In the genomic region with DNA sequence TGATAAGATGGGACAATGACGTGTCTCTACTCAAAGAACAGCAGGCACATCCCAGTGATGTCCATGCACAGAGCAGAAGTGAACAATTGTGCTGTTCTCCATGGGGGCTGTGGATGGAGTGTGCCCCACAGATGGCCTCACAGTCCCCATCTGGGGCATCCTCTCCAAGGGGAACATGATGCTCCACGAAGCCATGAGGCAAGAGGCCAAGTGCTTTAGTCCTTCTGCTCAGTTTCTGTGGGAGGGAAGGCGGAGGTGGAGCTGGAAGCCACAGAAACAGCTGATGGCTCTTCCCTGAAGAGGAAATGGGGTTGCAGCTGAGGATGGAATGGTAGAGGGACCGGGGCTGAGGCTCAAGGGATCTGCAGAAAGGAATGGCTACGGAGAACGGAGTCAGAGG, we compare ENCODE assay signal across 15 mouse cellular contexts.
DNase-seq lines count a peak whose midpoint lies in the region; ATAC-seq and TF ChIP-seq lines count a peak whose summit lies in the region.
"Had no signal": no experiment of that assay in that cellular context is flagged by ENCODE, and none has a peak within 500 bp of the region (broad histone marks: within the 10 kb centered on the region; RNA-seq: fewer than 3 reads in every experiment).

No protein-coding gene starts in this region.

- H3K4me2 ChIP-seq in neural tube, embryonic 15.5 days, result no peak overlapping the region
- H3K4me2 ChIP-seq: intestine, embryonic 15.5 days; liver, embryonic 12.5 days; midbrain, embryonic 15.5 days had no signal

- ATAC-seq in neural tube, embryonic 15.5 days (ENCODE audit: low FRiP score), result no peak
- ATAC-seq: intestine, embryonic 15.5 days; liver, embryonic 12.5 days; midbrain, embryonic 15.5 days had no signal

- no peaks in the 10 kb centered on the region for H3K9me3 ChIP-seq in neural tube, embryonic 15.5 days (replicated peaks)
- H3K9me3 ChIP-seq: intestine, embryonic 15.5 days; midbrain, embryonic 15.5 days had no signal

- no peaks in the 10 kb centered on the region for H3K36me3 ChIP-seq in thymus, adult 2 months (ENCODE audit: control insufficient read depth, insufficient read depth, low read length)
- no peaks in the 10 kb centered on the region for H3K36me3 ChIP-seq in neural tube, embryonic 15.5 days
- H3K36me3 ChIP-seq: intestine, embryonic 15.5 days; liver, embryonic 12.5 days; midbrain, embryonic 15.5 days had no signal

- peak; percentile 23 to 63 for DNase-seq in frontal cortex, adult 2 months (ENCODE audit: extremely low spot score in 1 of 2, low spot score in 1 of 2)
- DNase-seq in frontal cortex, postnatal 25 days (ENCODE audit: low spot score in 2 of 2), result no peak
- DNase-seq in brain, adult 2 months (ENCODE audit: low read depth, low spot score), result peak; percentile 95
- peak; percentile 75 to 79 for DNase-seq in cerebellum, postnatal 25 days
- DNase-seq in left cerebral cortex, adult 18-20 months (ENCODE audit: low spot score in 2 of 2), result peak; percentile 61 to 75
- no peak for DNase-seq in embryo, embryonic 11 days
- DNase-seq in thymus, adult 2 months, result no peak
- DNase-seq: heart, adult 2 months; heart, postnatal 36 days; lung, postnatal 36 days had no signal

- TF ChIP-seq POLR2A in thymus, adult 2 months (IDR thresholded peaks at IDR 0.05; ENCODE audit: control insufficient read depth, extremely low read depth, insufficient read depth, low read length, poor library complexity), result no peak

- no peaks in the 10 kb centered on the region for H3K27me3 ChIP-seq in thymus, adult 2 months (ENCODE audit: control insufficient read depth, insufficient read depth, low read length)
- no peaks in the 10 kb centered on the region for H3K27me3 ChIP-seq in neural tube, embryonic 15.5 days (replicated peaks)
- H3K27me3 ChIP-seq: intestine, embryonic 15.5 days; liver, embryonic 12.5 days; midbrain, embryonic 15.5 days had no signal

- no peak overlapping the region for H3K4me3 ChIP-seq in thymus, adult 2 months (ENCODE audit: control insufficient read depth, insufficient read depth, low read length)
- no peak overlapping the region for H3K4me3 ChIP-seq in neural tube, embryonic 15.5 days (replicated peaks)
- H3K4me3 ChIP-seq: heart, adult 2 months; intestine, embryonic 15.5 days; left cerebral cortex, adult 2 months; liver, embryonic 12.5 days; midbrain, embryonic 15.5 days had no signal

- no peak overlapping the region for H3K27ac ChIP-seq in thymus, adult 2 months (ENCODE audit: control insufficient read depth, insufficient read depth, low read length)
- H3K27ac ChIP-seq in neural tube, embryonic 15.5 days (replicated peaks), result no peak overlapping the region
- H3K27ac ChIP-seq: heart, adult 2 months; intestine, embryonic 15.5 days; left cerebral cortex, adult 2 months; liver, embryonic 12.5 days; midbrain, embryonic 15.5 days had no signal

- no peaks in the 10 kb centered on the region for H3K4me1 ChIP-seq in thymus, adult 2 months (replicated peaks; ENCODE audit: control insufficient read depth, insufficient read depth, low read length)
- no peaks in the 10 kb centered on the region for H3K4me1 ChIP-seq in neural tube, embryonic 15.5 days
- H3K4me1 ChIP-seq: intestine, embryonic 15.5 days; liver, embryonic 12.5 days; midbrain, embryonic 15.5 days had no signal

- WGBS in thymus, adult 2 months, result 76% methylated on average over 6 of the region's 6 CpGs
- 82% methylated on average over 6 of the region's 6 CpGs for WGBS in neural tube, embryonic 15.5 days

- no peak for TF ChIP-seq CTCF in thymus, adult 2 months (IDR thresholded peaks at IDR 0.05; ENCODE audit: borderline replicate concordance, control insufficient read depth, extremely low read depth, insufficient read depth, low read length, poor library complexity)

- no peak overlapping the region for H3K9ac ChIP-seq in neural tube, embryonic 15.5 days (replicated peaks)
- H3K9ac ChIP-seq: intestine, embryonic 15.5 days; liver, embryonic 12.5 days; midbrain, embryonic 15.5 days had no signal

Comparison
In these comparisons a context has a peak if more than half of its experiments do, and no peak if none do; other contexts are left out.
1. DNase-seq: peak in frontal cortex, adult 2 months (2 of 2), brain, adult 2 months (single experiment), cerebellum, postnatal 25 days (2 of 2) and left cerebral cortex, adult 18-20 months (2 of 2); none in frontal cortex, postnatal 25 days (0 of 2), embryo, embryonic 11 days (single experiment) and thymus, adult 2 months (single experiment).